15 mouse cellular contexts compared by ENCODE assay signal in the genomic region with DNA sequence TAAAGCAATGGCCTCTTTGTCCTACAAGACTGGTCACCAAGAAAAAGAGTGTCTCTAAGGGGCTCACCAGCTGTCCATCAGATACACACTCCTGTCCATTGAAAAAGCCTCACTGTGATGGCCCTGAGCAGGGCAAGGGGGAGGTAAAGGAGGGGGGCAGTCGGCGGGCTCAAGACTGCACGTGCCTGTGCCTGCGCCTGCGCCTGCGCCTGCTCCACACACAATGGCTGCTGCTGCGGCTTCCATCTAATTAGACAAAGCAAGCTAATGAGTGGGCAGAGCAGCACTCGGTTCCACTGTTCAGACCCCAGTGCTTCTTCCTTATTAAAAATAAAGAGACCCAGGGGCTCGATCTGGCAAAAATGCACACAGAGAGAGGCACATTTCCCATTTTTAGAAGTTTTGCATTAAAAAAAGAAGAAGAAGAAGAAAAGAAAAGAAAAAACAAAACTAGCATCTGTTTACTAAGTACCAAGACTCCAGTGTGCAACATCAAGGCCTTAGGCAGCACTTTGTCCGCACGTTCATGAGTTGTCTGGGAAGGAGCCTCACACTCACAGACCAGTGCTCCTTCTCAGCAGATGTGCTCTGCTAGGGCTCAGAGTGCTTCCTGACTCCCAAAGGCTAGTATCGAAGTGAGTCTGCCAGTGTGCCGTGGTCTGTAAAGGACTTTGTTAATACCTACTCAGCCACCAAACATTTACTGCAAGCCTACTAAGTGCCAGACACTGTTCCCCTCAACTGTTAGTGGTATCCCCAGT.
DNase-seq lines count a peak whose midpoint lies in the region; ATAC-seq lines count a peak whose summit lies in the region.
"Had no signal": no experiment of that assay in that cellular context is flagged by ENCODE, and none has a peak within 500 bp of the region (broad histone marks: within the 10 kb centered on the region; RNA-seq: fewer than 3 reads in every experiment).

No protein-coding gene starts in this region.

- no peaks in the 10 kb centered on the region for H3K27me3 ChIP-seq in forebrain, embryonic 10.5 days (ENCODE audit: poor library complexity, severe bottlenecking)
- H3K27me3 ChIP-seq in hindbrain, embryonic 13.5 days = no peaks in the 10 kb centered on the region
- no peaks in the 10 kb centered on the region for H3K27me3 ChIP-seq in midbrain, embryonic 16.5 days (ENCODE audit: control insufficient read depth, insufficient read depth, low read depth, low read length)
- H3K27me3 ChIP-seq: lung, embryonic 15.5 days; stomach, embryonic 15.5 days had no signal

- 41% methylated on average over 13 of the region's 13 CpGs for WGBS in forebrain, embryonic 10.5 days
- 35% methylated on average over 13 of the region's 13 CpGs for whole genome bisulfite sequencing in hindbrain, embryonic 13.5 days
- 26% methylated on average over 13 of the region's 13 CpGs for WGBS in midbrain, embryonic 16.5 days

- intact Hi-C loops in left cerebral cortex, postnatal 14 days (cut with DNase I) = no loop called here

- peak; percentile 54 for DNase-seq in embryo, embryonic 10.5 days (ENCODE audit: low spot score)
- peak; percentile 72 for DNase-seq in forebrain, embryonic 10.5 days (ENCODE audit: extremely low spot score, low spot score)
- DNase-seq in cerebellum, adult 9-10 months = no peak
- no peak for DNase-seq in thymus, postnatal 36 days
- DNase-seq in left cerebral cortex, postnatal 14 days (ENCODE audit: low spot score in 2 of 2) = no peak
- DNase-seq in cerebellum, adult 9-11 months = no peak
- DNase-seq: cerebellum, adult 8-10 months; liver; right cerebral cortex, postnatal 4 days had no signal

- peak; percentile 75 for ATAC-seq in hindbrain, embryonic 13.5 days (ENCODE audit: low FRiP score)
- ATAC-seq in midbrain, embryonic 16.5 days = peak; percentile 81
- ATAC-seq: CD4-positive, CD25-positive, alpha-beta regulatory T cell, adult 4 months had no signal

- H3K9ac ChIP-seq in hindbrain, embryonic 13.5 days = 0 out of 2 replicates have a peak overlapping the region, but pooled peaks have one; percentile 13
- no peak overlapping the region for H3K9ac ChIP-seq in midbrain, embryonic 16.5 days (ENCODE audit: low read depth, low read length)
- H3K9ac ChIP-seq: lung, embryonic 15.5 days; stomach, embryonic 15.5 days had no signal

- peak overlapping the region; percentile 81 for H3K27ac ChIP-seq in forebrain, embryonic 10.5 days
- peak overlapping the region; percentile 76 for H3K27ac ChIP-seq in hindbrain, embryonic 13.5 days
- H3K27ac ChIP-seq in midbrain, embryonic 16.5 days (ENCODE audit: low read length) = 0 out of 2 replicates have a peak overlapping the region, but pooled peaks have one; percentile 23
- H3K27ac ChIP-seq: lung, embryonic 15.5 days; stomach, embryonic 15.5 days had no signal

- no peak overlapping the region for H3K4me2 ChIP-seq in hindbrain, embryonic 13.5 days
- H3K4me2 ChIP-seq in midbrain, embryonic 16.5 days (ENCODE audit: low read length) = no peak overlapping the region
- H3K4me2 ChIP-seq: lung, embryonic 15.5 days; stomach, embryonic 15.5 days had no signal

- no peaks in the 10 kb centered on the region for H3K9me3 ChIP-seq in forebrain, embryonic 10.5 days
- H3K9me3 ChIP-seq in hindbrain, embryonic 13.5 days = no peaks in the 10 kb centered on the region
- H3K9me3 ChIP-seq in midbrain, embryonic 16.5 days (replicated peaks; ENCODE audit: control insufficient read depth, low read length, poor library complexity, severe bottlenecking) = no peaks in the 10 kb centered on the region
- H3K9me3 ChIP-seq: lung, embryonic 15.5 days; megakaryocyte, embryonic 14.5 days; stomach, embryonic 15.5 days had no signal

- no peaks in the 10 kb centered on the region for H3K36me3 ChIP-seq in forebrain, embryonic 10.5 days (replicated peaks)
- no peaks in the 10 kb centered on the region for H3K36me3 ChIP-seq in hindbrain, embryonic 13.5 days
- H3K36me3 ChIP-seq in midbrain, embryonic 16.5 days (ENCODE audit: control insufficient read depth, insufficient read depth, low read length) = no peaks in the 10 kb centered on the region
- H3K36me3 ChIP-seq: lung, embryonic 15.5 days; stomach, embryonic 15.5 days had no signal

- peaks cover 47% of the 10 kb centered on the region for H3K4me1 ChIP-seq in forebrain, embryonic 10.5 days
- H3K4me1 ChIP-seq in hindbrain, embryonic 13.5 days (replicated peaks) = peaks cover 62% of the 10 kb centered on the region
- peaks cover 13% of the 10 kb centered on the region; the same call in 1 of the 2 replicates for H3K4me1 ChIP-seq in midbrain, embryonic 16.5 days (ENCODE audit: control insufficient read depth, insufficient read depth, low read length)

- no peak overlapping the region for H3K4me3 ChIP-seq in forebrain, embryonic 10.5 days
- no peak overlapping the region for H3K4me3 ChIP-seq in hindbrain, embryonic 13.5 days
- H3K4me3 ChIP-seq in midbrain, embryonic 16.5 days (ENCODE audit: low read depth, low read length) = no peak overlapping the region
- H3K4me3 ChIP-seq: lung, embryonic 15.5 days; megakaryocyte, embryonic 14.5 days; stomach, embryonic 15.5 days had no signal

Comparison
In these comparisons a context has a peak if more than half of its experiments do, and no peak if none do; other contexts are left out.
1. DNase-seq: peak in embryo, embryonic 10.5 days (single experiment) and forebrain, embryonic 10.5 days (single experiment); none in cerebellum, adult 9-10 months (single experiment), thymus, postnatal 36 days (0 of 2), left cerebral cortex, postnatal 14 days (0 of 2) and cerebellum, adult 9-11 months (single experiment).
2. H3K27ac ChIP-seq: peak in every context shown above with its lines; median percentile 81 in forebrain, embryonic 10.5 days; 76 in hindbrain, embryonic 13.5 days; 23 in midbrain, embryonic 16.5 days.